ENCODE assay signal across 8 mouse cellular contexts in genomic region chr10:97670202-97670601, GRCm38 (mm10). TPM values are rescaled to one million over a fixed set of nuclear protein-coding genes. Genes with fewer than 3 reads are reported as not detected.
DNase-seq lines count a peak whose midpoint lies in the region; ATAC-seq lines count a peak whose summit lies in the region.
"Had no signal": no experiment of that assay in that cellular context is flagged by ENCODE, and none has a peak within 500 bp of the region (broad histone marks: within the 10 kb centered on the region; RNA-seq: fewer than 3 reads in every experiment).

No protein-coding gene starts in this region.

- H3K27ac ChIP-seq in hindbrain, embryonic 16.5 days (ENCODE audit: low read depth, low read length): no peak overlapping the region
- no peak overlapping the region for H3K27ac ChIP-seq in hindbrain, embryonic 12.5 days
- no peak overlapping the region for H3K27ac ChIP-seq in midbrain, embryonic 13.5 days

- 65% methylated on average over 4 of the region's 4 CpGs for WGBS in hindbrain, embryonic 16.5 days
- 71% methylated on average over 4 of the region's 4 CpGs for WGBS in hindbrain, embryonic 12.5 days
- WGBS in midbrain, embryonic 13.5 days: 69% methylated on average over 4 of the region's 4 CpGs

- H3K4me3 ChIP-seq in hindbrain, embryonic 16.5 days (ENCODE audit: low read length): no peak overlapping the region
- no peak overlapping the region for H3K4me3 ChIP-seq in hindbrain, embryonic 12.5 days
- H3K4me3 ChIP-seq in midbrain, embryonic 13.5 days (replicated peaks): no peak overlapping the region

- no peaks in the 10 kb centered on the region for H3K9me3 ChIP-seq in hindbrain, embryonic 16.5 days (ENCODE audit: control insufficient read depth, low read length)
- H3K9me3 ChIP-seq in hindbrain, embryonic 12.5 days (replicated peaks): no peaks in the 10 kb centered on the region
- no peaks in the 10 kb centered on the region for H3K9me3 ChIP-seq in midbrain, embryonic 13.5 days

- H3K36me3 ChIP-seq in hindbrain, embryonic 16.5 days (ENCODE audit: control insufficient read depth, insufficient read depth, low read length): no peaks in the 10 kb centered on the region
- no peaks in the 10 kb centered on the region for H3K36me3 ChIP-seq in hindbrain, embryonic 12.5 days
- H3K36me3 ChIP-seq in midbrain, embryonic 13.5 days: no peaks in the 10 kb centered on the region

- no peaks in the 10 kb centered on the region for H3K4me1 ChIP-seq in hindbrain, embryonic 16.5 days (ENCODE audit: control insufficient read depth, insufficient read depth, low read depth, low read length)
- H3K4me1 ChIP-seq in hindbrain, embryonic 12.5 days: no peaks in the 10 kb centered on the region
- H3K4me1 ChIP-seq in midbrain, embryonic 13.5 days (replicated peaks): no peaks in the 10 kb centered on the region

- H3K4me2 ChIP-seq in hindbrain, embryonic 16.5 days (ENCODE audit: low read length): no peak overlapping the region
- H3K4me2 ChIP-seq in hindbrain, embryonic 12.5 days (replicated peaks): no peak overlapping the region
- H3K4me2 ChIP-seq in midbrain, embryonic 13.5 days (replicated peaks): no peak overlapping the region

- peak; percentile 74; the same call in 1 of the 2 replicates for ATAC-seq in hindbrain, embryonic 16.5 days
- ATAC-seq in hindbrain, embryonic 12.5 days (ENCODE audit: low FRiP score): no peak
- no peak for ATAC-seq in CD4-positive, CD25-positive, alpha-beta regulatory T cell, adult 4 months
- no peak for ATAC-seq in midbrain, embryonic 13.5 days

- peak; percentile 12 for DNase-seq in right cerebral cortex, adult 18-20 months
- DNase-seq in right cerebral cortex, postnatal 36 days (ENCODE audit: low spot score in 2 of 2): no peak
- peak; percentile 57 to 63 for DNase-seq in cerebellum, postnatal 10 days

- no peaks in the 10 kb centered on the region for H3K27me3 ChIP-seq in hindbrain, embryonic 16.5 days (replicated peaks; ENCODE audit: control insufficient read depth, insufficient read depth, low read length)
- H3K27me3 ChIP-seq in hindbrain, embryonic 12.5 days: no peaks in the 10 kb centered on the region
- no peaks in the 10 kb centered on the region for H3K27me3 ChIP-seq in midbrain, embryonic 13.5 days

- no peak overlapping the region for H3K9ac ChIP-seq in hindbrain, embryonic 16.5 days (ENCODE audit: low read depth, low read length)
- no peak overlapping the region for H3K9ac ChIP-seq in hindbrain, embryonic 12.5 days
- H3K9ac ChIP-seq in midbrain, embryonic 13.5 days (replicated peaks): no peak overlapping the region

RNA-seq across cellular contexts. Expression of gene Ccer1, which starts 22.7 kb away (rescaled TPM):
- not detected in 2 replicates for polyA plus RNA-seq in hindbrain, embryonic 16.5 days (2015; fragmentation: Nextera tagmentation; extraction: Ambion mirVana)
- 0.12 TPM in 1 of 2 replicates, not detected in the other for polyA plus RNA-seq in hindbrain, embryonic 12.5 days (2016; fragmentation: Nextera tagmentation; extraction: Ambion mirVana)
- polyA plus RNA-seq in CD4-positive, CD25-positive, alpha-beta regulatory T cell, adult 4 months (2017; shearing (Covaris generic)): not detected
- not detected in 2 replicates for polyA plus RNA-seq in midbrain, embryonic 13.5 days (2015; fragmentation: Nextera tagmentation; extraction: Ambion mirVana)
- polyA plus RNA-seq: small intestine, adult 2 months had no signal

RNA-seq across cellular contexts. Expression of gene Epyc, which starts 26.3 kb away (rescaled TPM):
- polyA plus RNA-seq in hindbrain, embryonic 16.5 days (2015; fragmentation: Nextera tagmentation; extraction: Ambion mirVana): 0.21 and 1.2 TPM in 2 replicates
- 5.8 and 9.5 TPM in 2 replicates for polyA plus RNA-seq in hindbrain, embryonic 12.5 days (2016; fragmentation: Nextera tagmentation; extraction: Ambion mirVana)
- not detected for polyA plus RNA-seq in CD4-positive, CD25-positive, alpha-beta regulatory T cell, adult 4 months (2017; shearing (Covaris generic))
- polyA plus RNA-seq in midbrain, embryonic 13.5 days (2015; fragmentation: Nextera tagmentation; extraction: Ambion mirVana): 0.30 and 0.63 TPM in 2 replicates
- polyA plus RNA-seq: small intestine, adult 2 months had no signal

RNA-seq across cellular contexts. Expression of gene C030005K15Rik, which starts 56.4 kb away (rescaled TPM):
- polyA plus RNA-seq in hindbrain, embryonic 16.5 days (2015; fragmentation: Nextera tagmentation; extraction: Ambion mirVana): not detected in 2 replicates
- polyA plus RNA-seq in hindbrain, embryonic 12.5 days (2016; fragmentation: Nextera tagmentation; extraction: Ambion mirVana): not detected in 2 replicates
- polyA plus RNA-seq in CD4-positive, CD25-positive, alpha-beta regulatory T cell, adult 4 months (2017; shearing (Covaris generic)): not detected
- not detected in 2 replicates for polyA plus RNA-seq in midbrain, embryonic 13.5 days (2015; fragmentation: Nextera tagmentation; extraction: Ambion mirVana)
- polyA plus RNA-seq: small intestine, adult 2 months had no signal

Comparison
In these comparisons a context has a peak if more than half of its experiments do, and no peak if none do; other contexts are left out.
1. DNase-seq: peak in right cerebral cortex, adult 18-20 months (single experiment) and cerebellum, postnatal 10 days (2 of 2); none in right cerebral cortex, postnatal 36 days (0 of 2).